Mouse (Mus musculus): ENCODE measurements around the gene 1600002K03Rik.

GRCm38 (mm10) chr10:80158307-80158986, 14.3 kb upstream of the 1600002K03Rik start:
- TF ChIP-seq POLR2A (IDR thresholded peaks at IDR 0.05; ENCODE audit: insufficient read depth, low read length) (no peak), CTCF (IDR thresholded peaks at IDR 0.05; ENCODE audit: low read depth, low read length) (no peak), EP300 (IDR thresholded peaks at IDR 0.05; ENCODE audit: insufficient read depth, low read depth, low read length) (no peak)

Data from ES-Bruce4 (cell line).